Mouse (Mus musculus) cortical plate, adult 2 months (tissue): ENCODE measurements around the gene Grhpr.

Experiments
- CTCF ChIP-seq: fragments of 200-500 bp; IDR thresholded peaks from 2 replicates; pipeline ENCODE4 v1.5.1; 2011; ENCODE audit warnings: mild to moderate bottlenecking, control low read depth, low read length; ENCODE audit not compliant: insufficient read depth; ENCODE audit errors: extremely low read depth
- POLR2A ChIP-seq: fragments of 200-500 bp; IDR thresholded peaks from 2 replicates; pipeline ENCODE4 v1.6.1; 2011; ENCODE audit warnings: mild to moderate bottlenecking, low read length, control low read depth; ENCODE audit not compliant: insufficient read depth; ENCODE audit errors: extremely low read depth

GRCm38 (mm10) chr4:45010806-45011415 lies 29.7 kb downstream of the Grhpr start:
- no peak for TF ChIP-seq CTCF
- no peak for TF ChIP-seq POLR2A
